Mouse (Mus musculus) forebrain, embryonic 15.5 days (tissue): Measurements from ENCODE around the gene Extl1. TPM values are rescaled to one million over a fixed set of nuclear protein-coding genes. Genes with fewer than 3 reads are reported as not detected.
"Not testable (repeated sequence)": the region's sequence is repeated elsewhere in the genome, so short reads cannot be mapped to it uniquely, and the experiment has no call there.

Source experiments
- ATAC-seq: fragments of 200-750 bp; cut with Nextera tagmentation; replicated peaks from 2 replicates; pipeline ENCODE4 v1.8.0; 2017; ENCODE audit warnings: mild to moderate bottlenecking, moderate TSS enrichment, moderate library complexity
- H3K27ac ChIP-seq: fragments of 300-500 bp; sonication (generic); replicated peaks from 2 replicates; pipeline ENCODE4 v1.5.1; 2015; ENCODE audit warnings: mild to moderate bottlenecking, inconsistent platforms
- H3K27me3 ChIP-seq: fragments of 300-500 bp; sonication (generic); 2 replicates; pipeline ENCODE4 v1.6.1; 2015; ENCODE audit warnings: inconsistent platforms
- H3K36me3 ChIP-seq: fragments of 300-500 bp; sonication (generic); 2 replicates; pipeline ENCODE4 v1.6.1; 2015; ENCODE audit warnings: mild to moderate bottlenecking, inconsistent platforms
- H3K4me1 ChIP-seq: fragments of 300-500 bp; sonication (generic); 2 replicates; pipeline ENCODE4 v1.6.1; 2015; ENCODE audit warnings: inconsistent platforms
- H3K4me2 ChIP-seq: fragments of 300-500 bp; sonication (generic); replicated peaks from 2 replicates; pipeline ENCODE4 v1.6.1; 2015; ENCODE audit warnings: mild to moderate bottlenecking, inconsistent platforms
- H3K4me3 ChIP-seq: fragments of 300-500 bp; sonication (generic); 2 replicates; pipeline ENCODE4 v1.5.1; 2015; ENCODE audit warnings: mild to moderate bottlenecking, inconsistent platforms
- H3K9ac ChIP-seq: fragments of 300-500 bp; sonication (generic); replicated peaks from 2 replicates; pipeline ENCODE4 v1.6.1; 2015; ENCODE audit warnings: mild to moderate bottlenecking, inconsistent platforms
- H3K9me3 ChIP-seq: fragments of 300-500 bp; sonication (generic); 2 replicates; pipeline ENCODE4 v1.6.1; 2016; ENCODE audit warnings: inconsistent platforms
- WGBS: fragments of 180-500 bp; shearing (Covaris S2); methylation state at CpG from one replicate; pipeline ENCODE4 v1.1.7; 2015; ENCODE audit warnings: mixed read lengths; 5-methylcytosine and 5-hydroxymethylcytosine counted together
- polyA plus RNA-seq: library from polyadenylated mRNA; unstranded; fragments of >200 nt; fragmentation: Nextera tagmentation; extraction: Ambion mirVana; gene quantifications from 2 replicates; pipeline ENCODE4 v1.2.1, GENCODE M21; 2015

The Extl1 gene
- polyA plus RNA-seq, 1 experiment from 2014 or later: 0.22 TPM

GRCm38 (mm10) chr4:134344620-134345019 is 39.0 kb downstream of the Extl1 start:
- H3K27me3 ChIP-seq: peaks cover 33% of the 10 kb centered on the region

GRCm38 (mm10) chr4:134343071-134344031 is 40.3 kb downstream of the Extl1 start, which contains the start of gene Slc30a2:
TSS of gene Slc30a2 (plus strand) at chr4:134343181.
- WGBS: 3% methylated on average over 61 of the region's 61 CpGs
- Histone ChIP-seq H3K36me3 (no peaks in the 10 kb centered on the region), H3K27ac (no peak within 1 kb of the TSS), H3K27me3 (peaks cover 33% of the 10 kb centered on the region), H3K9me3 (no peaks in the 10 kb centered on the region), H3K4me3 (peak within 1 kb of the TSS; percentile 18; the same call in 1 of the 2 replicates), H3K4me2 (peak within 1 kb of the TSS; percentile 16; the same call in 1 of the 2 replicates), H3K9ac (no peak within 1 kb of the TSS), H3K4me1 (peaks cover 7% of the 10 kb centered on the region)
- no peak for ATAC-seq

More at GRCm38 (mm10) chr4:134344620-134345019, 39.0 kb downstream of the Extl1 start:
- WGBS: 32% methylated on average over 3 of the region's 3 CpGs
- Histone ChIP-seq H3K4me2 (no peak overlapping the region), H3K9me3 (no peaks in the 10 kb centered on the region), H3K4me1 (peaks cover 7% of the 10 kb centered on the region), H3K36me3 (no peaks in the 10 kb centered on the region), H3K9ac (no peak overlapping the region), H3K4me3 (no peak overlapping the region), H3K27ac (no peak overlapping the region)
- ATAC-seq: no peak

- Histone ChIP-seq H3K36me3 (no peaks in the 10 kb centered on the region), H3K4me2 (no peak overlapping the region), H3K27ac (no peak overlapping the region), H3K9ac (no peak overlapping the region), H3K27me3 (peaks cover 33% of the 10 kb centered on the region), H3K4me3 (no peak overlapping the region), H3K4me1 (peaks cover 7% of the 10 kb centered on the region), H3K9me3 (no peaks in the 10 kb centered on the region)
- ATAC-seq: no peak
- 37% methylated on average over 11 of the region's 11 CpGs for WGBS
Measured at GRCm38 (mm10) chr4:134342213-134342779, 41.4 kb downstream of the Extl1 start.

- not testable (repeated sequence) for H3K4me2 ChIP-seq, ATAC-seq, H3K4me1 ChIP-seq, H3K9me3 ChIP-seq, H3K4me3 ChIP-seq, H3K36me3 ChIP-seq, H3K9ac ChIP-seq, H3K27ac ChIP-seq
- WGBS: 50% methylated on average over 6 of the region's 6 CpGs
- peaks cover 33% of the 10 kb centered on the region for H3K27me3 ChIP-seq
Measured at GRCm38 (mm10) chr4:134341231-134341630, 42.4 kb downstream of the Extl1 start.

- Histone ChIP-seq H3K36me3 (no peaks in the 10 kb centered on the region), H3K4me2 (no peak overlapping the region), H3K9me3 (no peaks in the 10 kb centered on the region), H3K27me3 (no peaks in the 10 kb centered on the region), H3K4me1 (no peaks in the 10 kb centered on the region), H3K27ac (no peak overlapping the region), H3K4me3 (no peak overlapping the region), H3K9ac (no peak overlapping the region)
- WGBS: 59% methylated on average over 5 of the region's 5 CpGs
- no peak for ATAC-seq
Measured at GRCm38 (mm10) chr4:134330281-134330680, 53.4 kb downstream of the Extl1 start.

- Histone ChIP-seq H3K4me2 (no peak overlapping the region), H3K27ac (no peak overlapping the region), H3K4me3 (no peak overlapping the region), H3K27me3 (no peaks in the 10 kb centered on the region), H3K4me1 (no peaks in the 10 kb centered on the region), H3K36me3 (no peaks in the 10 kb centered on the region), H3K9ac (no peak overlapping the region), H3K9me3 (no peaks in the 10 kb centered on the region)
- ATAC-seq: no peak
- 82% methylated on average over 8 of the region's 8 CpGs for WGBS
Measured at GRCm38 (mm10) chr4:134328832-134329231, 54.8 kb downstream of the Extl1 start.

- 72% methylated on average over 8 of the region's 8 CpGs for WGBS
- Histone ChIP-seq H3K4me3 (no peak overlapping the region), H3K9ac (no peak overlapping the region)
Measured at GRCm38 (mm10) chr4:134328151-134328550, 55.5 kb downstream of the Extl1 start.

GRCm38 (mm10) chr4:134326859-134327530 is 56.7 kb downstream of the Extl1 start:
- WGBS: 59% methylated on average over 5 of the region's 5 CpGs
- H3K4me1 ChIP-seq: no peaks in the 10 kb centered on the region
- H3K9me3 ChIP-seq: no peaks in the 10 kb centered on the region
- no peak overlapping the region for H3K9ac ChIP-seq
- H3K36me3 ChIP-seq: no peaks in the 10 kb centered on the region
- H3K27me3 ChIP-seq: no peaks in the 10 kb centered on the region
- H3K4me3 ChIP-seq: no peak overlapping the region
- H3K27ac ChIP-seq: no peak overlapping the region
- H3K4me2 ChIP-seq: no peak overlapping the region
- ATAC-seq: no peak

More at GRCm38 (mm10) chr4:134328151-134328550, 55.5 kb downstream of the Extl1 start:
- no peaks in the 10 kb centered on the region for H3K36me3 ChIP-seq
- no peaks in the 10 kb centered on the region for H3K27me3 ChIP-seq
- no peaks in the 10 kb centered on the region for H3K4me1 ChIP-seq
- no peak overlapping the region for H3K27ac ChIP-seq
- no peak for ATAC-seq
- H3K9me3 ChIP-seq: no peaks in the 10 kb centered on the region
- no peak overlapping the region for H3K4me2 ChIP-seq

GRCm38 (mm10) chr4:134324655-134325054 is 59.0 kb downstream of the Extl1 start:
- Histone ChIP-seq H3K27me3 (no peaks in the 10 kb centered on the region), H3K27ac (no peak overlapping the region), H3K4me1 (no peaks in the 10 kb centered on the region), H3K9ac (no peak overlapping the region), H3K36me3 (no peaks in the 10 kb centered on the region), H3K9me3 (no peaks in the 10 kb centered on the region), H3K4me3 (no peak overlapping the region), H3K4me2 (no peak overlapping the region)
- no peak for ATAC-seq
- WGBS: 82% methylated on average over 5 of the region's 5 CpGs

GRCm38 (mm10) chr4:134321524-134321923 is 62.1 kb downstream of the Extl1 start:
- no peak overlapping the region for H3K4me3 ChIP-seq
- no peaks in the 10 kb centered on the region for H3K36me3 ChIP-seq
- 63% methylated on average over 3 of the region's 3 CpGs for WGBS
- H3K4me1 ChIP-seq: no peaks in the 10 kb centered on the region
- no peak for ATAC-seq
- no peaks in the 10 kb centered on the region for H3K27me3 ChIP-seq
- H3K27ac ChIP-seq: no peak overlapping the region
- H3K4me2 ChIP-seq: no peak overlapping the region
- H3K9me3 ChIP-seq: no peaks in the 10 kb centered on the region
- H3K9ac ChIP-seq: no peak overlapping the region

GRCm38 (mm10) chr4:134319674-134320073 is 64.0 kb downstream of the Extl1 start:
- no peak for ATAC-seq
- Histone ChIP-seq H3K9ac (no peak overlapping the region), H3K27ac (no peak overlapping the region), H3K36me3 (no peaks in the 10 kb centered on the region), H3K4me1 (no peaks in the 10 kb centered on the region), H3K9me3 (no peaks in the 10 kb centered on the region), H3K27me3 (no peaks in the 10 kb centered on the region), H3K4me2 (no peak overlapping the region), H3K4me3 (no peak overlapping the region)
- 81% methylated on average over 5 of the region's 5 CpGs for WGBS

GRCm38 (mm10) chr4:134319074-134319473 is 64.6 kb downstream of the Extl1 start:
- H3K4me3 ChIP-seq: no peak overlapping the region
- WGBS: 90% methylated on average over 5 of the region's 5 CpGs
- H3K36me3 ChIP-seq: no peaks in the 10 kb centered on the region
- H3K27me3 ChIP-seq: no peaks in the 10 kb centered on the region
- no peak overlapping the region for H3K9ac ChIP-seq
- H3K4me1 ChIP-seq: no peaks in the 10 kb centered on the region
- no peak overlapping the region for H3K27ac ChIP-seq
- H3K4me2 ChIP-seq: no peak overlapping the region
- H3K9me3 ChIP-seq: no peaks in the 10 kb centered on the region
- ATAC-seq: no peak
